Mouse (Mus musculus): Measurements from ENCODE around the gene Olfr65. TPM values are rescaled to one million over a fixed set of nuclear protein-coding genes. Genes with fewer than 3 reads are reported as not detected.

The Olfr65 gene
- polyA plus RNA-seq, 1 experiment from 2014 or later = not detected

- Histone ChIP-seq H3K4me3 (ENCODE audit: low read depth, low read length) (no peak overlapping the region), H3K9ac (replicated peaks; ENCODE audit: low read depth) (no peak overlapping the region), H3K27ac (ENCODE audit: low read length) (no peak overlapping the region), H3K4me2 (replicated peaks; ENCODE audit: low read depth, low read length) (no peak overlapping the region), H3K36me3 (ENCODE audit: insufficient read depth, low read length) (no peaks in the 10 kb centered on the region), H3K9me3 (ENCODE audit: low read length) (no peaks in the 10 kb centered on the region), H3K4me1 (ENCODE audit: insufficient read depth, low read depth, low read length) (no peaks in the 10 kb centered on the region), H3K27me3 (replicated peaks; ENCODE audit: insufficient read depth, low read length) (no peaks in the 10 kb centered on the region)
- peak; percentile 4 for DNase-seq (ENCODE audit: low spot score)
- 3% methylated on average over 1 of the region's 1 CpGs for WGBS
- TF ChIP-seq CTCF (IDR thresholded peaks at IDR 0.05) (no peak; the same call in 1 of the 2 replicates), EP300 (IDR thresholded peaks at IDR 0.05) (no peak)
- no peak for ATAC-seq
These were observed 30.2 kb upstream of the Olfr65 start for GRCm38 (mm10) chr7:103873064-103873463.

- H3K4me3 ChIP-seq (ENCODE audit: low read depth, low read length) = no peak overlapping the region
- no peak overlapping the region for H3K4me2 ChIP-seq (replicated peaks; ENCODE audit: low read depth, low read length)
- no peak for ATAC-seq
- H3K9ac ChIP-seq (replicated peaks; ENCODE audit: low read depth) = no peak overlapping the region
- DNase-seq (ENCODE audit: low spot score) = no peak
- no peaks in the 10 kb centered on the region for H3K4me1 ChIP-seq (ENCODE audit: insufficient read depth, low read depth, low read length)
- TF ChIP-seq EP300 (IDR thresholded peaks at IDR 0.05) = no peak
- TF ChIP-seq CTCF (IDR thresholded peaks at IDR 0.05) = no peak
- no peaks in the 10 kb centered on the region for H3K9me3 ChIP-seq (ENCODE audit: low read length)
- WGBS = 41% methylated on average over 5 of the region's 5 CpGs
- no peaks in the 10 kb centered on the region for H3K36me3 ChIP-seq (ENCODE audit: insufficient read depth, low read length)
- no peaks in the 10 kb centered on the region for H3K27me3 ChIP-seq (replicated peaks; ENCODE audit: insufficient read depth, low read length)
- H3K27ac ChIP-seq (ENCODE audit: low read length) = no peak overlapping the region
These were observed 28.8 kb upstream of the Olfr65 start for GRCm38 (mm10) chr7:103874451-103874850.

GRCm38 (mm10) chr7:103877093-103877492, 26.2 kb upstream of the Olfr65 start:
- no peak overlapping the region for H3K9ac ChIP-seq (replicated peaks; ENCODE audit: low read depth)
- DNase-seq (ENCODE audit: low spot score) (no peak), ATAC-seq (no peak)
- no peak overlapping the region for H3K27ac ChIP-seq (ENCODE audit: low read length)
- H3K36me3 ChIP-seq (ENCODE audit: insufficient read depth, low read length) = no peaks in the 10 kb centered on the region
- H3K9me3 ChIP-seq (ENCODE audit: low read length) = no peaks in the 10 kb centered on the region
- no peaks in the 10 kb centered on the region for H3K27me3 ChIP-seq (replicated peaks; ENCODE audit: insufficient read depth, low read length)
- WGBS = 67% methylated on average over 2 of the region's 2 CpGs
- no peak overlapping the region for H3K4me3 ChIP-seq (ENCODE audit: low read depth, low read length)
- TF ChIP-seq CTCF (IDR thresholded peaks at IDR 0.05) (no peak), EP300 (IDR thresholded peaks at IDR 0.05) (no peak)
- H3K4me2 ChIP-seq (replicated peaks; ENCODE audit: low read depth, low read length) = no peak overlapping the region
- H3K4me1 ChIP-seq (ENCODE audit: insufficient read depth, low read depth, low read length) = no peaks in the 10 kb centered on the region

GRCm38 (mm10) chr7:103886152-103886551, 17.1 kb upstream of the Olfr65 start, which contains the start of gene Olfr66:
TSS of gene Olfr66 (minus strand) at chr7:103886252.
- Histone ChIP-seq H3K36me3 (ENCODE audit: insufficient read depth, low read length) (no peaks in the 10 kb centered on the region), H3K4me2 (replicated peaks; ENCODE audit: low read depth, low read length) (no peak within 1 kb of the TSS), H3K27me3 (replicated peaks; ENCODE audit: insufficient read depth, low read length) (no peaks in the 10 kb centered on the region), H3K27ac (ENCODE audit: low read length) (no peak within 1 kb of the TSS), H3K9ac (replicated peaks; ENCODE audit: low read depth) (no peak within 1 kb of the TSS), H3K4me3 (ENCODE audit: low read depth, low read length) (no peak within 1 kb of the TSS), H3K4me1 (ENCODE audit: insufficient read depth, low read depth, low read length) (no peaks in the 10 kb centered on the region), H3K9me3 (ENCODE audit: low read length) (no peaks in the 10 kb centered on the region)
- ATAC-seq (no peak), DNase-seq (ENCODE audit: low spot score) (no peak)
- no peak for TF ChIP-seq CTCF (IDR thresholded peaks at IDR 0.05)
- TF ChIP-seq EP300 (IDR thresholded peaks at IDR 0.05) = no peak

GRCm38 (mm10) chr7:103894385-103894784, 8.9 kb upstream of the Olfr65 start, which contains the start of gene Olfr64:
TSS of gene Olfr64 (minus strand) at chr7:103894485.
- no peak within 1 kb of the TSS for H3K4me3 ChIP-seq (ENCODE audit: low read depth, low read length)
- no peaks in the 10 kb centered on the region for H3K27me3 ChIP-seq (replicated peaks; ENCODE audit: insufficient read depth, low read length)
- H3K9ac ChIP-seq (replicated peaks; ENCODE audit: low read depth) = no peak within 1 kb of the TSS
- no peaks in the 10 kb centered on the region for H3K4me1 ChIP-seq (ENCODE audit: insufficient read depth, low read depth, low read length)
- WGBS = 54% methylated on average over 1 of the region's 1 CpGs
- DNase-seq (ENCODE audit: low spot score) = no peak
- ATAC-seq = no peak
- H3K27ac ChIP-seq (ENCODE audit: low read length) = no peak within 1 kb of the TSS
- no peak for TF ChIP-seq CTCF (IDR thresholded peaks at IDR 0.05)
- no peak for TF ChIP-seq EP300 (IDR thresholded peaks at IDR 0.05)
- H3K9me3 ChIP-seq (ENCODE audit: low read length) = no peaks in the 10 kb centered on the region
- H3K4me2 ChIP-seq (replicated peaks; ENCODE audit: low read depth, low read length) = no peak within 1 kb of the TSS
- no peaks in the 10 kb centered on the region for H3K36me3 ChIP-seq (ENCODE audit: insufficient read depth, low read length)

GRCm38 (mm10) chr7:103910047-103910446, 6.8 kb downstream of the Olfr65 start:
- H3K36me3 ChIP-seq (ENCODE audit: insufficient read depth, low read length) = no peaks in the 10 kb centered on the region
- DNase-seq (ENCODE audit: low spot score) (peak; percentile 6), ATAC-seq (peak; percentile 50)
- H3K9ac ChIP-seq (replicated peaks; ENCODE audit: low read depth) = no peak overlapping the region
- H3K4me3 ChIP-seq (ENCODE audit: low read depth, low read length) = no peak overlapping the region
- H3K27ac ChIP-seq (ENCODE audit: low read length) = no peak overlapping the region
- TF ChIP-seq EP300 (IDR thresholded peaks at IDR 0.05) (no peak), CTCF (IDR thresholded peaks at IDR 0.05) (no peak)
- 2% methylated on average over 3 of the region's 3 CpGs for WGBS
- no peaks in the 10 kb centered on the region for H3K27me3 ChIP-seq (replicated peaks; ENCODE audit: insufficient read depth, low read length)
- no peaks in the 10 kb centered on the region for H3K9me3 ChIP-seq (ENCODE audit: low read length)
- H3K4me1 ChIP-seq (ENCODE audit: insufficient read depth, low read depth, low read length) = no peaks in the 10 kb centered on the region
- no peak overlapping the region for H3K4me2 ChIP-seq (replicated peaks; ENCODE audit: low read depth, low read length)

GRCm38 (mm10) chr7:103912969-103913511, 9.8 kb downstream of the Olfr65 start:
- Histone ChIP-seq H3K36me3 (ENCODE audit: insufficient read depth, low read length) (no peaks in the 10 kb centered on the region), H3K9ac (replicated peaks; ENCODE audit: low read depth) (no peak overlapping the region), H3K4me2 (replicated peaks; ENCODE audit: low read depth, low read length) (no peak overlapping the region), H3K27ac (ENCODE audit: low read length) (no peak overlapping the region), H3K27me3 (replicated peaks; ENCODE audit: insufficient read depth, low read length) (no peaks in the 10 kb centered on the region), H3K4me3 (ENCODE audit: low read depth, low read length) (no peak overlapping the region), H3K9me3 (ENCODE audit: low read length) (no peaks in the 10 kb centered on the region), H3K4me1 (ENCODE audit: insufficient read depth, low read depth, low read length) (no peaks in the 10 kb centered on the region)
- ATAC-seq = no peak
- WGBS = 42% methylated on average over 8 of the region's 8 CpGs
- DNase-seq (ENCODE audit: low spot score) = no peak
- TF ChIP-seq CTCF (IDR thresholded peaks at IDR 0.05) = peak; percentile 54
- no peak for TF ChIP-seq EP300 (IDR thresholded peaks at IDR 0.05)

Measured in lung, postnatal 0 days (tissue).